Mouse (Mus musculus) CH12.LX (cell line): ENCODE results near the gene Qars. TPM values are rescaled to one million over a fixed set of nuclear protein-coding genes. Genes with fewer than 3 reads are reported as not detected.

Experiments
- DNase-seq: peaks from one replicate; pipeline ENCODE4 v3.0.0-alpha.2; 2013; ENCODE audit errors: extremely low read depth
- H3K27ac ChIP-seq: 2 replicates; pipeline ENCODE4 v1.5.1; 2012; ENCODE audit warnings: low read depth, mild to moderate bottlenecking, control low read depth, moderate library complexity; ENCODE audit not compliant: insufficient read depth
- H3K27me3 ChIP-seq: replicated peaks from 2 replicates; pipeline ENCODE3; 2012; ENCODE audit warnings: inconsistent platforms
- H3K36me3 ChIP-seq, 2 experiments: replicated peaks in 1 of 2; 2 replicates each; pipeline versions ENCODE3 to v1.6.1; 2012; ENCODE audit warnings: inconsistent platforms in 1 of 2, low read length in 1 of 2, mild to moderate bottlenecking in 1 of 2, mixed read lengths in 1 of 2, moderate library complexity in 1 of 2; ENCODE audit not compliant: control insufficient read depth in 1 of 2, insufficient read depth in 1 of 2
- H3K4me1 ChIP-seq, 2 experiments: 2 replicates each; pipeline ENCODE4 v1.6.1; 2012; ENCODE audit warnings: inconsistent platforms in 1 of 2, moderate library complexity in 1 of 2; ENCODE audit not compliant: insufficient read depth in 2 of 2, control insufficient read depth in 1 of 2
- H3K4me2 ChIP-seq: 2 replicates; pipeline ENCODE4 v1.6.1; 2012; ENCODE audit warnings: low read depth, mild to moderate bottlenecking, control low read depth; ENCODE audit not compliant: poor library complexity, insufficient read depth, severe bottlenecking
- H3K4me3 ChIP-seq, 3 experiments: fragments of 150-350 bp in 1 of 3; sonication (generic) in 1 of 3; replicated peaks in 1 of 3; 2 replicates each; pipeline versions ENCODE3 to v1.5.1; 2011 to 2012; ENCODE audit warnings: low read depth in 2 of 3, low read length in 2 of 3, mild to moderate bottlenecking in 2 of 3, moderate library complexity in 2 of 3, control low read depth in 1 of 3, improper control_type of control experiment in 1 of 3, inconsistent platforms in 1 of 3, mixed read lengths in 1 of 3; ENCODE audit not compliant: poor library complexity in 1 of 3
- H3K79me2 ChIP-seq: replicated peaks from 2 replicates; pipeline ENCODE4 v1.6.1; 2012; ENCODE audit warnings: mild to moderate bottlenecking, moderate library complexity; ENCODE audit not compliant: control insufficient read depth, poor library complexity, insufficient read depth, severe bottlenecking; ENCODE audit errors: extremely low read depth
- H3K9ac ChIP-seq: 2 replicates; pipeline ENCODE4 v1.6.1; 2012; ENCODE audit warnings: low read depth, mild to moderate bottlenecking, control low read depth, moderate library complexity; ENCODE audit not compliant: insufficient read depth
- H3K9me3 ChIP-seq: replicated peaks from 2 replicates; pipeline ENCODE3; 2012; ENCODE audit warnings: low read length, inconsistent platforms, mixed read lengths
- BHLHE40 ChIP-seq: IDR thresholded peaks from 2 replicates; pipeline ENCODE4 v1.6.1; 2011; ENCODE audit warnings: mild to moderate bottlenecking, low read depth, low read length, improper control_type of control experiment
- CHD2 ChIP-seq: IDR thresholded peaks from 2 replicates; pipeline ENCODE4 v1.6.1; 2011; ENCODE audit warnings: low read length, improper control_type of control experiment
- E2F4 ChIP-seq: IDR thresholded peaks from 2 replicates; pipeline ENCODE4 v1.6.1; 2011; ENCODE audit warnings: low read depth, low read length, improper control_type of control experiment; ENCODE audit not compliant: insufficient replicate concordance
- ELF1 ChIP-seq: IDR thresholded peaks from 2 replicates; pipeline ENCODE4 v1.6.1; 2014; ENCODE audit warnings: low read depth, mild to moderate bottlenecking, inconsistent platforms, low read length, improper control_type of control experiment
- EP300 ChIP-seq: IDR thresholded peaks from 2 replicates; pipeline ENCODE4 v1.6.1; 2011; ENCODE audit warnings: low read length, improper control_type of control experiment
- GABPA ChIP-seq: IDR thresholded peaks from 2 replicates; pipeline ENCODE4 v1.6.1; 2012; ENCODE audit warnings: low read depth, low read length, improper control_type of control experiment, inconsistent platforms; ENCODE audit not compliant: insufficient replicate concordance
- IRF4 ChIP-seq: IDR thresholded peaks from 2 replicates; pipeline ENCODE4 v1.6.1; 2014; ENCODE audit warnings: low read depth, mild to moderate bottlenecking, inconsistent platforms, low read length, improper control_type of control experiment
- JUND ChIP-seq: conservative IDR thresholded peaks from 2 replicates; pipeline ENCODE4 v1.6.1; 2011; ENCODE audit warnings: low read depth, low read length, improper control_type of control experiment
- KAT2A ChIP-seq: IDR thresholded peaks from 2 replicates; pipeline ENCODE4 v1.6.1; 2012; ENCODE audit warnings: low read length, improper control_type of control experiment, inconsistent platforms; ENCODE audit not compliant: insufficient replicate concordance
- MAFK ChIP-seq: IDR thresholded peaks from 2 replicates; pipeline ENCODE4 v1.6.1; 2011; ENCODE audit warnings: low read length, improper control_type of control experiment; ENCODE audit not compliant: insufficient replicate concordance
- MAX ChIP-seq: IDR thresholded peaks from 2 replicates; pipeline ENCODE4 v1.6.1; 2011; ENCODE audit warnings: low read length, improper control_type of control experiment
- MEF2A ChIP-seq: IDR thresholded peaks from 2 replicates; pipeline ENCODE4 v1.6.1; 2014; ENCODE audit warnings: low read depth, mild to moderate bottlenecking, inconsistent platforms, low read length, improper control_type of control experiment, borderline replicate concordance
- MXI1 ChIP-seq: IDR thresholded peaks from 2 replicates; pipeline ENCODE4 v1.6.1; 2011; ENCODE audit warnings: mild to moderate bottlenecking, low read depth, low read length, improper control_type of control experiment
- MYC ChIP-seq: IDR thresholded peaks from 2 replicates; pipeline ENCODE4 v1.6.1; 2011; ENCODE audit warnings: low read depth, mild to moderate bottlenecking, improper control_type of control experiment, low read length
- PAX5 ChIP-seq: IDR thresholded peaks from 2 replicates; pipeline ENCODE4 v1.6.1; 2012; ENCODE audit warnings: low read length, inconsistent platforms, mixed read lengths
- POLR2A ChIP-seq: IDR thresholded peaks from 2 replicates; pipeline ENCODE4 v1.6.1; 2011; ENCODE audit warnings: low read depth, mild to moderate bottlenecking, improper control_type of control experiment, low read length
- RAD21 ChIP-seq: IDR thresholded peaks from 2 replicates; pipeline ENCODE4 v1.6.1; 2011; ENCODE audit warnings: low read depth, mild to moderate bottlenecking, low read length, improper control_type of control experiment, moderate library complexity
- RCOR1 ChIP-seq: conservative IDR thresholded peaks from 2 replicates; pipeline ENCODE4 v1.6.1; 2012; ENCODE audit warnings: low read depth, mild to moderate bottlenecking, inconsistent platforms, low read length, improper control_type of control experiment
- SIN3A ChIP-seq: IDR thresholded peaks from 2 replicates; pipeline ENCODE4 v1.6.1; 2012; ENCODE audit warnings: low read length, improper control_type of control experiment, inconsistent platforms
- SMC3 ChIP-seq: IDR thresholded peaks from 2 replicates; pipeline ENCODE4 v1.6.1; 2011; ENCODE audit warnings: low read depth, low read length, improper control_type of control experiment
- TBP ChIP-seq: conservative IDR thresholded peaks from 2 replicates; pipeline ENCODE4 v1.6.1; 2011; ENCODE audit warnings: low read depth, low read length, improper control_type of control experiment
- TCF12 ChIP-seq: IDR thresholded peaks from 2 replicates; pipeline ENCODE4 v1.6.1; 2014; ENCODE audit warnings: low read depth, mild to moderate bottlenecking, inconsistent platforms, low read length, improper control_type of control experiment
- USF1 ChIP-seq: IDR thresholded peaks from 2 replicates; pipeline ENCODE4 v1.6.1; 2014; ENCODE audit warnings: low read depth, mild to moderate bottlenecking, inconsistent platforms, low read length, improper control_type of control experiment
- USF2 ChIP-seq: conservative IDR thresholded peaks from 2 replicates; pipeline ENCODE4 v1.6.1; 2011; ENCODE audit warnings: low read depth, low read length, improper control_type of control experiment
- ZKSCAN1 ChIP-seq: IDR thresholded peaks from 2 replicates; pipeline ENCODE4 v1.6.1; 2012; ENCODE audit warnings: low read depth, inconsistent platforms, low read length, improper control_type of control experiment, borderline replicate concordance
- ZNF384 ChIP-seq: IDR thresholded peaks from 2 replicates; pipeline ENCODE4 v1.6.1; 2012; ENCODE audit warnings: low read depth, low read length, improper control_type of control experiment, inconsistent platforms
- dilution Hi-C: fragments of 300-500 bp; cut with MboI; formaldehyde crosslinking; loops from 2 replicates; pipeline ENCODE4 v1.14.3; 2020; ENCODE audit warnings: low sequenced_read_pairs; ENCODE audit not compliant: extremely low pct_unique_long_range_greater_than_20kb, extremely low pct_ligation_motif_present
- in situ Hi-C: fragments of 300-500 bp; cut with MboI; formaldehyde crosslinking; loops from 3 replicates; pipeline ENCODE4 v1.14.3; 2019; ENCODE audit warnings: low sequenced_read_pairs, low pct_ligation_motif_present, low pct_unique_long_range_greater_than_20kb, mixed read lengths
- polyA plus RNA-seq: library from polyadenylated mRNA; unstranded; fragments of >175 nt; gene quantifications from 2 replicates; pipeline ENCODE4 v1.2.1, GENCODE M21; 2012; ENCODE audit warnings: low read depth; ENCODE audit not compliant: insufficient read length
- total RNA-seq, 2 experiments: library from RNA; depleted of rRNA; stranded (reverse); fragments of 300-350 nt in 1 of 2; fragments of >200 nt in 1 of 2; gene quantifications; 2 replicates each; pipeline ENCODE4 v1.2.3; 2012 to 2014

Gene Qars
- total and polyA plus RNA-seq, 3 experiments, result 229 to 322 (median 293) TPM

DNA sequence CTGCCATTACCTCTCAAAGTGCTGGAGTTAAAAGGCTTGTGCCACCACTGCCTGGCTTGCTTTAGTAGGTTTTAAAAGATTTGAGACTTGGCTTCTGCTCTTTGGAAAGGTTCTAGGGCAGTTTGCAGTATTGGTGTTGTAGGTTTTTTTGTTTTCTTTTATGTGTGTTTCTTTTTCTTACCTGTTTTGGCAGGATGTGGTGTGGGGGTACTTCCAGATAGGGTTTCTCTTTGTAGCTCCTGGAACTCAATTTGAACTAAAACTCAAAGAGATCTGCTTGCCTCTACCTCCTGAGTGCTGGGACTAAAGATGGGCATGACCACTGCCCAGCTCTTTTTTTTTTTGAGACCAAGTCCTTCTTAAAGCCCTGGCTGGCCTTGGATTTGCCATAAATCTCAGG is 33.3 kb downstream of the Qars start:
- Histone ChIP-seq H3K9ac (no peak overlapping the region), H3K4me1 (no peaks in the 10 kb centered on the region), H3K4me2 (no peak overlapping the region), H3K9me3 (no peaks in the 10 kb centered on the region), H3K36me3 (peaks cover 68 to 86% of the 10 kb centered on the region in 2 experiments), H3K4me3 (no peak overlapping the region), H3K27me3 (no peaks in the 10 kb centered on the region), H3K27ac (no peak overlapping the region), H3K79me2 (peaks cover 36% of the 10 kb centered on the region)
- in situ Hi-C loops, result no loop called here
- no peak for DNase-seq
- dilution Hi-C loops, result no loop called here
- no peak for TF ChIP-seq USF1
- no peak for TF ChIP-seq POLR2A
- no peak for TF ChIP-seq RAD21
- no peak for TF ChIP-seq EP300
- TF ChIP-seq RCOR1, result no peak
- TF ChIP-seq PAX5, result no peak
- TF ChIP-seq ELF1, result no peak
- no peak for TF ChIP-seq SIN3A
- TF ChIP-seq JUND, result no peak
- no peak for TF ChIP-seq IRF4
- no peak for TF ChIP-seq SMC3
- no peak for TF ChIP-seq E2F4

DNA sequence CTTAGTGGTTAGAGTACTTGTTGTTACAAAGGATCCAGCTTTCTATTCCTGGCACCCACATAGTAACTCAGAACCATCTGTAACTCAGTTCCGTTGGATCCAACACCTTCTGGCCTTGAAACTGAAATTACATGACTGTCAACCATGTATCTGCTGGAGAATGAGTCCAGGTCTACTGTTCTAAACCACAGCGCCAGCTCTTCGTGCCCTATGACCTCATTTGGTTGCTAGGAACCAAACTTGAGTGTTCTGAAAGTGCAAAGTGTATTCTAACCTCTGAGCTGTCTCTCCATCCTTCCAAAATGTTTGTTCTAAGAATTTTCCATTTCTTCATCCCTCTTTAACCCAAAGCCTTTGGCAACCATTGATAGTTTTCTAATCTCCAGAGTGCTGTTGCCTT is 38.5 kb downstream of the Qars start:
- Histone ChIP-seq H3K4me3 (no peak overlapping the region), H3K27me3 (no peaks in the 10 kb centered on the region), H3K36me3 (peaks cover 74 to 88% of the 10 kb centered on the region in 2 experiments)

More for the DNA sequence above, 38.5 kb downstream of the Qars start:
- TF ChIP-seq USF2, result no peak
- no peak for TF ChIP-seq MEF2A
- TF ChIP-seq JUND, result no peak
- TF ChIP-seq GABPA, result no peak
- TF ChIP-seq MAFK, result no peak
- no peak for TF ChIP-seq CHD2
- TF ChIP-seq BHLHE40, result no peak
- TF ChIP-seq MYC, result no peak
- no peak for TF ChIP-seq KAT2A
- TF ChIP-seq ZKSCAN1, result no peak
- no peak for TF ChIP-seq TCF12
- no peak for TF ChIP-seq USF1
- no peak for TF ChIP-seq PAX5
- no peak for TF ChIP-seq E2F4
- TF ChIP-seq TBP, result no peak
- TF ChIP-seq MAX, result no peak
- no peak for TF ChIP-seq ZNF384
- no peak for TF ChIP-seq MXI1
- H3K4me2 ChIP-seq, result no peak overlapping the region
- peaks cover 26% of the 10 kb centered on the region for H3K79me2 ChIP-seq
- no peak overlapping the region for H3K9ac ChIP-seq
- dilution Hi-C loops, result no loop called here
- H3K27ac ChIP-seq, result no peak overlapping the region
- in situ Hi-C loops, result no loop called here
- H3K4me1 ChIP-seq, result no peaks in the 10 kb centered on the region
- H3K9me3 ChIP-seq, result no peaks in the 10 kb centered on the region
- DNase-seq, result no peak
